Mouse (Mus musculus): ENCODE results near the gene Brd2. TPM values are rescaled to one million over a fixed set of nuclear protein-coding genes. Genes with fewer than 3 reads are reported as not detected.

Brd2 gene
- total and polyA plus RNA-seq, 2 experiments from 2014 or later: 129 to 219 TPM

- ATAC-seq (no peak), DNase-seq (peak; percentile 78)
- Histone ChIP-seq H3K4me3 (ENCODE audit: low read depth, low read length) (no peak overlapping the region), H3K4me1 (ENCODE audit: insufficient read depth) (no peaks in the 10 kb centered on the region), H3K9me3 (ENCODE audit: low read length) (no peaks in the 10 kb centered on the region), H3K36me3 (ENCODE audit: insufficient read depth) (no peaks in the 10 kb centered on the region), H3K27ac (ENCODE audit: low read depth, low read length) (no peak overlapping the region), H3K4me2 (ENCODE audit: low read depth) (no peak overlapping the region), H3K27me3 (ENCODE audit: insufficient read depth, low read length) (0 out of 2 replicates have a peak, but pooled peaks cover 5% of the 10 kb centered on the region), H3K9ac (no peak overlapping the region)
- peak; percentile 68 for TF ChIP-seq CTCF (IDR thresholded peaks at IDR 0.05; ENCODE audit: low read depth)
- 41% methylated on average over 7 of the region's 7 CpGs for WGBS
These were observed 47.2 kb downstream of the Brd2 start for GRCm38 (mm10) chr17:34075271-34075670.

- TF ChIP-seq CTCF (IDR thresholded peaks at IDR 0.05; ENCODE audit: low read depth): no peak
These were observed 50.3 kb downstream of the Brd2 start for GRCm38 (mm10) chr17:34072091-34072490.

GRCm38 (mm10) chr17:34068864-34069263, 53.6 kb downstream of the Brd2 start:
- H3K4me2 ChIP-seq (ENCODE audit: low read depth): no peak overlapping the region
- WGBS: 48% methylated on average over 3 of the region's 3 CpGs
- no peak for ATAC-seq

More at GRCm38 (mm10) chr17:34072091-34072490, 50.3 kb downstream of the Brd2 start:
- H3K4me2 ChIP-seq (ENCODE audit: low read depth): no peak overlapping the region
- ATAC-seq (no peak), DNase-seq (no peak)
- H3K9me3 ChIP-seq (ENCODE audit: low read length): no peaks in the 10 kb centered on the region
- 0 out of 2 replicates have a peak, but pooled peaks cover 3% of the 10 kb centered on the region for H3K27me3 ChIP-seq (ENCODE audit: insufficient read depth, low read length)
- 80% methylated on average over 5 of the region's 5 CpGs for WGBS
- no peak overlapping the region for H3K4me3 ChIP-seq (ENCODE audit: low read depth, low read length)
- H3K27ac ChIP-seq (ENCODE audit: low read depth, low read length): no peak overlapping the region
- no peaks in the 10 kb centered on the region for H3K36me3 ChIP-seq (ENCODE audit: insufficient read depth)
- no peak overlapping the region for H3K9ac ChIP-seq
- H3K4me1 ChIP-seq (ENCODE audit: insufficient read depth): no peaks in the 10 kb centered on the region

More at GRCm38 (mm10) chr17:34068864-34069263, 53.6 kb downstream of the Brd2 start:
- TF ChIP-seq CTCF (IDR thresholded peaks at IDR 0.05; ENCODE audit: low read depth): no peak
- H3K9ac ChIP-seq: no peak overlapping the region
- no peaks in the 10 kb centered on the region for H3K36me3 ChIP-seq (ENCODE audit: insufficient read depth)
- H3K9me3 ChIP-seq (ENCODE audit: low read length): no peaks in the 10 kb centered on the region
- no peak overlapping the region for H3K4me3 ChIP-seq (ENCODE audit: low read depth, low read length)
- H3K27ac ChIP-seq (ENCODE audit: low read depth, low read length): no peak overlapping the region
- H3K27me3 ChIP-seq (ENCODE audit: insufficient read depth, low read length): no peaks in the 10 kb centered on the region
- DNase-seq: no peak
- H3K4me1 ChIP-seq (ENCODE audit: insufficient read depth): no peaks in the 10 kb centered on the region

Other genes starting within 250 kb of the Brd2 start
Only the 30 nearest of the 32 such genes appear.
- gene Kifc1, start 232.0 kb downstream of the Brd2 start, total RNA-seq (2014; rRNA removed): 4.3 and 4.7 TPM in 2 replicates
- 1.3 and 1.4 TPM in 2 replicates for gene Kifc1, start 232.0 kb downstream of the Brd2 start, polyA plus RNA-seq (2015; fragmentation: Nextera tagmentation; extraction: Ambion mirVana)
- not detected in 2 replicates for gene Platr17, start 217.5 kb downstream of the Brd2 start, total RNA-seq (2014; rRNA removed)
- 1.9 and 2.0 TPM in 2 replicates for gene Platr17, start 217.5 kb downstream of the Brd2 start, polyA plus RNA-seq (2015; fragmentation: Nextera tagmentation; extraction: Ambion mirVana)
- 70.4 and 77.1 TPM in 2 replicates for gene Daxx, start 213.2 kb downstream of the Brd2 start, total RNA-seq (2014; rRNA removed)
- gene Daxx, start 213.2 kb downstream of the Brd2 start, polyA plus RNA-seq (2015; fragmentation: Nextera tagmentation; extraction: Ambion mirVana): 41.5 and 45.2 TPM in 2 replicates
- 27.2 and 36.0 TPM in 2 replicates for gene Tapbp, start 206.7 kb downstream of the Brd2 start, total RNA-seq (2014; rRNA removed)
- gene Tapbp, start 206.7 kb downstream of the Brd2 start, polyA plus RNA-seq (2015; fragmentation: Nextera tagmentation; extraction: Ambion mirVana): 25.0 and 26.2 TPM in 2 replicates
- gene Zbtb22, start 206.7 kb downstream of the Brd2 start, total RNA-seq (2014; rRNA removed): 34.4 and 44.0 TPM in 2 replicates
- gene Zbtb22, start 206.7 kb downstream of the Brd2 start, polyA plus RNA-seq (2015; fragmentation: Nextera tagmentation; extraction: Ambion mirVana): 20.4 and 22.3 TPM in 2 replicates
- gene Rgl2, start 193.1 kb downstream of the Brd2 start, total RNA-seq (2014; rRNA removed): 75.7 and 76.3 TPM in 2 replicates
- gene Rgl2, start 193.1 kb downstream of the Brd2 start, polyA plus RNA-seq (2015; fragmentation: Nextera tagmentation; extraction: Ambion mirVana): 24.1 and 27.1 TPM in 2 replicates
- 57.0 and 78.4 TPM in 2 replicates for gene Pfdn6, start 182.3 kb downstream of the Brd2 start, total RNA-seq (2014; rRNA removed)
- gene Pfdn6, start 182.3 kb downstream of the Brd2 start, polyA plus RNA-seq (2015; fragmentation: Nextera tagmentation; extraction: Ambion mirVana): 173 and 185 TPM in 2 replicates
- gene Wdr46, start 182.0 kb downstream of the Brd2 start, total RNA-seq (2014; rRNA removed): 18.9 and 21.9 TPM in 2 replicates
- gene Wdr46, start 182.0 kb downstream of the Brd2 start, polyA plus RNA-seq (2015; fragmentation: Nextera tagmentation; extraction: Ambion mirVana): 15.9 and 23.2 TPM in 2 replicates
- gene B3galt4, start 171.1 kb downstream of the Brd2 start, total RNA-seq (2014; rRNA removed): 11.5 and 11.7 TPM in 2 replicates
- gene B3galt4, start 171.1 kb downstream of the Brd2 start, polyA plus RNA-seq (2015; fragmentation: Nextera tagmentation; extraction: Ambion mirVana): 8.3 and 9.8 TPM in 2 replicates
- 46.2 and 46.8 TPM in 2 replicates for gene Vps52, start 166.8 kb downstream of the Brd2 start, total RNA-seq (2014; rRNA removed)
- gene Vps52, start 166.8 kb downstream of the Brd2 start, polyA plus RNA-seq (2015; fragmentation: Nextera tagmentation; extraction: Ambion mirVana): 59.6 and 66.1 TPM in 2 replicates
- 1,357 and 2,159 TPM in 2 replicates for gene Rps18, start 166.6 kb downstream of the Brd2 start, total RNA-seq (2014; rRNA removed)
- gene Rps18, start 166.6 kb downstream of the Brd2 start, polyA plus RNA-seq (2015; fragmentation: Nextera tagmentation; extraction: Ambion mirVana): 876 and 1,153 TPM in 2 replicates
- gene H2-K1, start 122.3 kb downstream of the Brd2 start, total RNA-seq (2014; rRNA removed): 14.3 and 21.9 TPM in 2 replicates
- gene H2-K1, start 122.3 kb downstream of the Brd2 start, polyA plus RNA-seq (2015; fragmentation: Nextera tagmentation; extraction: Ambion mirVana): 17.3 and 21.2 TPM in 2 replicates
- gene Ring1, start 98.0 kb downstream of the Brd2 start, total RNA-seq (2014; rRNA removed): 20.7 and 21.4 TPM in 2 replicates
- gene Ring1, start 98.0 kb downstream of the Brd2 start, polyA plus RNA-seq (2015; fragmentation: Nextera tagmentation; extraction: Ambion mirVana): 15.7 and 19.0 TPM in 2 replicates
- gene H2-Ke6, start 94.6 kb downstream of the Brd2 start, total RNA-seq (2014; rRNA removed): 39.1 and 58.0 TPM in 2 replicates
- gene H2-Ke6, start 94.6 kb downstream of the Brd2 start, polyA plus RNA-seq (2015; fragmentation: Nextera tagmentation; extraction: Ambion mirVana): 54.6 and 55.7 TPM in 2 replicates
- gene Slc39a7, start 91.0 kb downstream of the Brd2 start, total RNA-seq (2014; rRNA removed): 126 and 161 TPM in 2 replicates
- gene Slc39a7, start 91.0 kb downstream of the Brd2 start, polyA plus RNA-seq (2015; fragmentation: Nextera tagmentation; extraction: Ambion mirVana): 124 and 138 TPM in 2 replicates
- 56.2 and 60.8 TPM in 2 replicates for gene Rxrb, start 90.8 kb downstream of the Brd2 start, total RNA-seq (2014; rRNA removed)
- gene Rxrb, start 90.8 kb downstream of the Brd2 start, polyA plus RNA-seq (2015; fragmentation: Nextera tagmentation; extraction: Ambion mirVana): 58.1 and 58.4 TPM in 2 replicates
- gene Col11a2, start 83.2 kb downstream of the Brd2 start, total RNA-seq (2014; rRNA removed): 10.2 and 28.0 TPM in 2 replicates
- gene Col11a2, start 83.2 kb downstream of the Brd2 start, polyA plus RNA-seq (2015; fragmentation: Nextera tagmentation; extraction: Ambion mirVana): 1.2 and 2.1 TPM in 2 replicates
- not detected in 2 replicates for gene H2-Oa, start 30.3 kb downstream of the Brd2 start, total RNA-seq (2014; rRNA removed)
- 0.13 TPM in 1 of 2 replicates, not detected in the other for gene H2-Oa, start 30.3 kb downstream of the Brd2 start, polyA plus RNA-seq (2015; fragmentation: Nextera tagmentation; extraction: Ambion mirVana)
- gene H2-DMa, start 3.1 kb downstream of the Brd2 start, total RNA-seq (2014; rRNA removed): 21.5 and 25.7 TPM in 2 replicates
- 19.2 and 23.5 TPM in 2 replicates for gene H2-DMa, start 3.1 kb downstream of the Brd2 start, polyA plus RNA-seq (2015; fragmentation: Nextera tagmentation; extraction: Ambion mirVana)
- 2.2 and 2.4 TPM in 2 replicates for gene H2-DMb2, start 20.7 kb upstream of the Brd2 start, total RNA-seq (2014; rRNA removed)
- gene H2-DMb2, start 20.7 kb upstream of the Brd2 start, polyA plus RNA-seq (2015; fragmentation: Nextera tagmentation; extraction: Ambion mirVana): 0.72 and 1.0 TPM in 2 replicates
- 0.62 and 2.8 TPM in 2 replicates for gene H2-DMb1, start 30.4 kb upstream of the Brd2 start, total RNA-seq (2014; rRNA removed)
- gene H2-DMb1, start 30.4 kb upstream of the Brd2 start, polyA plus RNA-seq (2015; fragmentation: Nextera tagmentation; extraction: Ambion mirVana): 1.5 and 1.7 TPM in 2 replicates
- 5.2 and 7.5 TPM in 2 replicates for gene Tap1, start 64.9 kb upstream of the Brd2 start, total RNA-seq (2014; rRNA removed)
- gene Tap1, start 64.9 kb upstream of the Brd2 start, polyA plus RNA-seq (2015; fragmentation: Nextera tagmentation; extraction: Ambion mirVana): 4.6 and 5.0 TPM in 2 replicates
- gene Psmb9, start 65.1 kb upstream of the Brd2 start, total RNA-seq (2014; rRNA removed): 1.2 and 1.9 TPM in 2 replicates
- 2.0 and 2.3 TPM in 2 replicates for gene Psmb9, start 65.1 kb upstream of the Brd2 start, polyA plus RNA-seq (2015; fragmentation: Nextera tagmentation; extraction: Ambion mirVana)
- gene Psmb8, start 75.1 kb upstream of the Brd2 start, total RNA-seq (2014; rRNA removed): 1.5 and 2.9 TPM in 2 replicates
- gene Psmb8, start 75.1 kb upstream of the Brd2 start, polyA plus RNA-seq (2015; fragmentation: Nextera tagmentation; extraction: Ambion mirVana): 4.8 and 7.2 TPM in 2 replicates
- 1.3 and 1.9 TPM in 2 replicates for gene Tap2, start 80.9 kb upstream of the Brd2 start, total RNA-seq (2014; rRNA removed)
- gene Tap2, start 80.9 kb upstream of the Brd2 start, polyA plus RNA-seq (2015; fragmentation: Nextera tagmentation; extraction: Ambion mirVana): 3.2 and 3.8 TPM in 2 replicates
- 0.10 TPM in 1 of 2 replicates, not detected in the other for gene H2-Ob, start 116.3 kb upstream of the Brd2 start, total RNA-seq (2014; rRNA removed)
- 0.33 and 0.36 TPM in 2 replicates for gene H2-Ob, start 116.3 kb upstream of the Brd2 start, polyA plus RNA-seq (2015; fragmentation: Nextera tagmentation; extraction: Ambion mirVana)
- 0.38 and 2.0 TPM in 2 replicates for gene H2-Ab1, start 135.1 kb upstream of the Brd2 start, total RNA-seq (2014; rRNA removed)
- gene H2-Ab1, start 135.1 kb upstream of the Brd2 start, polyA plus RNA-seq (2015; fragmentation: Nextera tagmentation; extraction: Ambion mirVana): 1.8 and 2.1 TPM in 2 replicates
- gene H2-Aa, start 165.2 kb upstream of the Brd2 start, total RNA-seq (2014; rRNA removed): 0.14 and 0.85 TPM in 2 replicates
- gene H2-Aa, start 165.2 kb upstream of the Brd2 start, polyA plus RNA-seq (2015; fragmentation: Nextera tagmentation; extraction: Ambion mirVana): 0.59 and 0.73 TPM in 2 replicates
- 1.5 and 2.1 TPM in 2 replicates for gene H2-Eb1, start 183.2 kb upstream of the Brd2 start, total RNA-seq (2014; rRNA removed)
- gene H2-Eb1, start 183.2 kb upstream of the Brd2 start, polyA plus RNA-seq (2015; fragmentation: Nextera tagmentation; extraction: Ambion mirVana): 2.5 and 2.7 TPM in 2 replicates
- 0.15 TPM in 1 of 2 replicates, not detected in the other for gene H2-Eb2, start 203.0 kb upstream of the Brd2 start, total RNA-seq (2014; rRNA removed)
- gene H2-Eb2, start 203.0 kb upstream of the Brd2 start, polyA plus RNA-seq (2015; fragmentation: Nextera tagmentation; extraction: Ambion mirVana): 0.04 TPM in 1 of 2 replicates, not detected in the other

Data from forebrain, postnatal 0 days (tissue).